Mouse (Mus musculus) CH12.LX (cell line): Measurements from ENCODE around the gene Olfr418. TPM values are rescaled to one million over a fixed set of nuclear protein-coding genes. Genes with fewer than 3 reads are reported as not detected.

Experiments
- DNase-seq: peaks from one replicate; pipeline ENCODE4 v3.0.0-alpha.2; 2013; ENCODE audit errors: extremely low read depth
- H3K27ac ChIP-seq: 2 replicates; pipeline ENCODE4 v1.5.1; 2012; ENCODE audit warnings: low read depth, mild to moderate bottlenecking, control low read depth, moderate library complexity; ENCODE audit not compliant: insufficient read depth
- H3K27me3 ChIP-seq: replicated peaks from 2 replicates; pipeline ENCODE3; 2012; ENCODE audit warnings: inconsistent platforms
- H3K36me3 ChIP-seq, 2 experiments: replicated peaks in 1 of 2; 2 replicates each; pipeline versions ENCODE3 to v1.6.1; 2012; ENCODE audit warnings: inconsistent platforms in 1 of 2, low read length in 1 of 2, mild to moderate bottlenecking in 1 of 2, mixed read lengths in 1 of 2, moderate library complexity in 1 of 2; ENCODE audit not compliant: control insufficient read depth in 1 of 2, insufficient read depth in 1 of 2
- H3K4me1 ChIP-seq, 2 experiments: 2 replicates each; pipeline ENCODE4 v1.6.1; 2012; ENCODE audit warnings: inconsistent platforms in 1 of 2, moderate library complexity in 1 of 2; ENCODE audit not compliant: insufficient read depth in 2 of 2, control insufficient read depth in 1 of 2
- H3K4me2 ChIP-seq: 2 replicates; pipeline ENCODE4 v1.6.1; 2012; ENCODE audit warnings: low read depth, mild to moderate bottlenecking, control low read depth; ENCODE audit not compliant: poor library complexity, insufficient read depth, severe bottlenecking
- H3K4me3 ChIP-seq, 3 experiments: fragments of 150-350 bp in 1 of 3; sonication (generic) in 1 of 3; replicated peaks in 1 of 3; 2 replicates each; pipeline versions ENCODE3 to v1.5.1; 2011 to 2012; ENCODE audit warnings: low read depth in 2 of 3, low read length in 2 of 3, mild to moderate bottlenecking in 2 of 3, moderate library complexity in 2 of 3, control low read depth in 1 of 3, improper control_type of control experiment in 1 of 3, inconsistent platforms in 1 of 3, mixed read lengths in 1 of 3; ENCODE audit not compliant: poor library complexity in 1 of 3
- H3K79me2 ChIP-seq: replicated peaks from 2 replicates; pipeline ENCODE4 v1.6.1; 2012; ENCODE audit warnings: mild to moderate bottlenecking, moderate library complexity; ENCODE audit not compliant: control insufficient read depth, poor library complexity, insufficient read depth, severe bottlenecking; ENCODE audit errors: extremely low read depth
- H3K9ac ChIP-seq: 2 replicates; pipeline ENCODE4 v1.6.1; 2012; ENCODE audit warnings: low read depth, mild to moderate bottlenecking, control low read depth, moderate library complexity; ENCODE audit not compliant: insufficient read depth
- H3K9me3 ChIP-seq: replicated peaks from 2 replicates; pipeline ENCODE3; 2012; ENCODE audit warnings: low read length, inconsistent platforms, mixed read lengths
- CHD1 ChIP-seq: IDR thresholded peaks from 2 replicates; pipeline ENCODE4 v1.6.1; 2012; ENCODE audit warnings: low read depth, low read length, improper control_type of control experiment, inconsistent platforms
- CHD2 ChIP-seq: IDR thresholded peaks from 2 replicates; pipeline ENCODE4 v1.6.1; 2011; ENCODE audit warnings: low read length, improper control_type of control experiment
- CTCF ChIP-seq, 2 experiments: IDR thresholded peaks in 1 of 2; conservative IDR thresholded peaks in 1 of 2; 2 replicates each; pipeline ENCODE4 v1.5.1; 2011 to 2012; ENCODE audit warnings: low read depth in 2 of 2, low read length in 2 of 2, improper control_type of control experiment in 1 of 2, inconsistent platforms in 1 of 2, mild to moderate bottlenecking in 1 of 2, moderate library complexity in 1 of 2
- E2F4 ChIP-seq: IDR thresholded peaks from 2 replicates; pipeline ENCODE4 v1.6.1; 2011; ENCODE audit warnings: low read depth, low read length, improper control_type of control experiment; ENCODE audit not compliant: insufficient replicate concordance
- ELF1 ChIP-seq: IDR thresholded peaks from 2 replicates; pipeline ENCODE4 v1.6.1; 2014; ENCODE audit warnings: low read depth, mild to moderate bottlenecking, inconsistent platforms, low read length, improper control_type of control experiment
- EP300 ChIP-seq: IDR thresholded peaks from 2 replicates; pipeline ENCODE4 v1.6.1; 2011; ENCODE audit warnings: low read length, improper control_type of control experiment
- ETS1 ChIP-seq: conservative IDR thresholded peaks from 2 replicates; pipeline ENCODE4 v1.6.1; 2012; ENCODE audit warnings: low read depth, mild to moderate bottlenecking, inconsistent platforms, low read length, improper control_type of control experiment, moderate library complexity
- HCFC1 ChIP-seq: IDR thresholded peaks from 2 replicates; pipeline ENCODE4 v1.6.1; 2012; ENCODE audit warnings: low read depth, mild to moderate bottlenecking, inconsistent platforms, low read length, improper control_type of control experiment
- JUN ChIP-seq: IDR thresholded peaks from 2 replicates; pipeline ENCODE4 v1.6.1; 2011; ENCODE audit warnings: low read depth, mild to moderate bottlenecking, low read length, improper control_type of control experiment, moderate library complexity; ENCODE audit not compliant: insufficient read depth
- JUND ChIP-seq: conservative IDR thresholded peaks from 2 replicates; pipeline ENCODE4 v1.6.1; 2011; ENCODE audit warnings: low read depth, low read length, improper control_type of control experiment
- KAT2A ChIP-seq: IDR thresholded peaks from 2 replicates; pipeline ENCODE4 v1.6.1; 2012; ENCODE audit warnings: low read length, improper control_type of control experiment, inconsistent platforms; ENCODE audit not compliant: insufficient replicate concordance
- MAZ ChIP-seq: IDR thresholded peaks from 2 replicates; pipeline ENCODE4 v1.6.1; 2012; ENCODE audit warnings: low read depth, mild to moderate bottlenecking, inconsistent platforms, low read length, improper control_type of control experiment, moderate library complexity
- NELFE ChIP-seq: IDR thresholded peaks from 2 replicates; pipeline ENCODE4 v1.6.1; 2011; ENCODE audit warnings: low read depth, low read length, improper control_type of control experiment
- NRF1 ChIP-seq: IDR thresholded peaks from 2 replicates; pipeline ENCODE4 v1.6.1; 2014; ENCODE audit warnings: low read depth, mild to moderate bottlenecking, inconsistent platforms, low read length, improper control_type of control experiment, moderate library complexity
- POLR2A ChIP-seq: IDR thresholded peaks from 2 replicates; pipeline ENCODE4 v1.6.1; 2011; ENCODE audit warnings: low read depth, mild to moderate bottlenecking, improper control_type of control experiment, low read length
- POLR2AphosphoS2 ChIP-seq: IDR thresholded peaks from 2 replicates; pipeline ENCODE4 v1.6.1; 2011; ENCODE audit warnings: low read depth, low read length, improper control_type of control experiment
- RAD21 ChIP-seq: IDR thresholded peaks from 2 replicates; pipeline ENCODE4 v1.6.1; 2011; ENCODE audit warnings: low read depth, mild to moderate bottlenecking, low read length, improper control_type of control experiment, moderate library complexity
- SIN3A ChIP-seq: IDR thresholded peaks from 2 replicates; pipeline ENCODE4 v1.6.1; 2012; ENCODE audit warnings: low read length, improper control_type of control experiment, inconsistent platforms
- TCF12 ChIP-seq: IDR thresholded peaks from 2 replicates; pipeline ENCODE4 v1.6.1; 2014; ENCODE audit warnings: low read depth, mild to moderate bottlenecking, inconsistent platforms, low read length, improper control_type of control experiment
- USF2 ChIP-seq: conservative IDR thresholded peaks from 2 replicates; pipeline ENCODE4 v1.6.1; 2011; ENCODE audit warnings: low read depth, low read length, improper control_type of control experiment
- ZKSCAN1 ChIP-seq: IDR thresholded peaks from 2 replicates; pipeline ENCODE4 v1.6.1; 2012; ENCODE audit warnings: low read depth, inconsistent platforms, low read length, improper control_type of control experiment, borderline replicate concordance
- ZNF384 ChIP-seq: IDR thresholded peaks from 2 replicates; pipeline ENCODE4 v1.6.1; 2012; ENCODE audit warnings: low read depth, low read length, improper control_type of control experiment, inconsistent platforms
- dilution Hi-C: fragments of 300-500 bp; cut with MboI; formaldehyde crosslinking; loops from 2 replicates; pipeline ENCODE4 v1.14.3; 2020; ENCODE audit warnings: low sequenced_read_pairs; ENCODE audit not compliant: extremely low pct_unique_long_range_greater_than_20kb, extremely low pct_ligation_motif_present
- in situ Hi-C: fragments of 300-500 bp; cut with MboI; formaldehyde crosslinking; loops from 3 replicates; pipeline ENCODE4 v1.14.3; 2019; ENCODE audit warnings: low sequenced_read_pairs, low pct_ligation_motif_present, low pct_unique_long_range_greater_than_20kb, mixed read lengths
- polyA plus RNA-seq: library from polyadenylated mRNA; unstranded; fragments of >175 nt; gene quantifications from 2 replicates; pipeline ENCODE4 v1.2.1, GENCODE M21; 2012; ENCODE audit warnings: low read depth; ENCODE audit not compliant: insufficient read length
- total RNA-seq, 2 experiments: library from RNA; depleted of rRNA; stranded (reverse); fragments of 300-350 nt in 1 of 2; fragments of >200 nt in 1 of 2; gene quantifications; 2 replicates each; pipeline ENCODE4 v1.2.3; 2012 to 2014

The Olfr418 gene
- total RNA-seq (2012; rRNA removed) (not detected in 2 replicates), total RNA-seq (2014; rRNA removed) (not detected in 2 replicates), polyA plus RNA-seq (not detected in 2 replicates)

DNA sequence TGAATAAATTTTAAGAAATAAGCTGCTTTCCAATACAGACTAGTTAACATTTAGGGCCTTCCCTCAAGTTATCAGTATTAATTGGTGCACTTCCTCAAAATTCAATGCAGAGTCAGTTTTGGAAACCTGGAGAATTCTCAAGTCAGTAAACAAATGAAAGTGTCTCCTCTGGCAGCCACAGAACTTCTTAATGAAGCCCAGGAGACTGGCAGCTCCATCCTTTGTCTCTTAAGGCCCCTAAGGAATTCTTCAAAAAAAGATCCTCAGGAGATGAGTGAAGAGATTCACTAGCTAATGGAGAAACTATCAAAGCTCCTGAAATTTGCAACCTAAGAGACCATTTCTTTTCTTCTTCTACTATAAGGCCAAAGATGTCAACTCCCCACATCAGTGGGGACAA is at the start of gene Olfr418:
Gene Olfr418, plus strand, starts transcription at position 301 of the 400 bp plus-strand sequence.
- no peak for DNase-seq
- in situ Hi-C loops (no loop called here), dilution Hi-C loops (no loop called here)
- Histone ChIP-seq H3K36me3 (no peaks in the 10 kb centered on the region), H3K27ac (no peak within 1 kb of the TSS), H3K4me1 (no peaks in the 10 kb centered on the region), H3K4me3 (no peak within 1 kb of the TSS), H3K9me3 (no peaks in the 10 kb centered on the region), H3K27me3 (no peaks in the 10 kb centered on the region), H3K4me2 (no peak within 1 kb of the TSS), H3K79me2 (no peaks in the 10 kb centered on the region), H3K9ac (no peak within 1 kb of the TSS)
- TF ChIP-seq USF2 = no peak
- no peak for TF ChIP-seq NELFE
- TF ChIP-seq ZKSCAN1 = no peak
- no peak for TF ChIP-seq JUN
- TF ChIP-seq NRF1 = no peak
- TF ChIP-seq POLR2A = no peak
- no peak for TF ChIP-seq MAZ
- no peak for TF ChIP-seq KAT2A
- no peak for TF ChIP-seq ETS1
- no peak for TF ChIP-seq POLR2AphosphoS2
- no peak for TF ChIP-seq CHD2
- no peak for TF ChIP-seq CHD1
- no peak for TF ChIP-seq CTCF (conservative IDR thresholded peaks at IDR 0.05 in 1 of 2, IDR thresholded peaks at IDR 0.05 in 1 of 2; ENCODE audit: low read depth in 2 of 2, low read length in 2 of 2)
- TF ChIP-seq EP300 = no peak
- TF ChIP-seq TCF12 = no peak
- no peak for TF ChIP-seq RAD21
- no peak for TF ChIP-seq JUND
- TF ChIP-seq ZNF384 = no peak
- TF ChIP-seq E2F4 = no peak
- no peak for TF ChIP-seq HCFC1

DNA sequence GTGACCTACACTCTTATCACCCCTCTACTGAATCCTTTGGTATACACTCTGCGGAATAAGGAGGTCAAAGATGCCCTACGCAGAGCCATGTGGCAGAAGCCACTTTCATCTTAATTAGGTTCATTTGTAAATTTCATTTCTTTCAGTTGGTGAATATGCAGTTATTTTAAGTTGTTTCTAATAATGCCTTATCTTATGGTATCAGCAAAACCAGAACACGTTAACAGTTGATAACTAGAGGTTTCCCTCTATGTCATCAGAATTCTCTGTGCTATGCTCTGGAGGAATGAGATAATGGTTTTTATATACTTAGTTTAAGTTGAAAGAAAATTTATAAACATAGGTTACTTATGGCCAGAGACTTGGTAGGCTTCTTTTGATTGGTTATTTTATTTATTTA is 49.3 kb upstream of the Olfr418 start:
- Histone ChIP-seq H3K79me2 (no peaks in the 10 kb centered on the region), H3K4me1 (no peaks in the 10 kb centered on the region), H3K36me3 (no peaks in the 10 kb centered on the region), H3K9me3 (no peaks in the 10 kb centered on the region), H3K4me3 (no peak overlapping the region), H3K9ac (no peak overlapping the region), H3K27me3 (no peaks in the 10 kb centered on the region), H3K4me2 (no peak overlapping the region), H3K27ac (no peak overlapping the region)
- no peak for TF ChIP-seq CHD1
- TF ChIP-seq ELF1 = no peak
- no peak for TF ChIP-seq SIN3A
- in situ Hi-C loops = no loop called here
- dilution Hi-C loops = no loop called here
- DNase-seq = no peak
